24 mouse cellular contexts compared by ENCODE assay signal in genomic region chr5:133991994-133992393, GRCm38 (mm10).
DNase-seq lines count a peak whose midpoint lies in the region; ATAC-seq and TF ChIP-seq lines count a peak whose summit lies in the region.
"Had no signal": no experiment of that assay in that cellular context is flagged by ENCODE, and none has a peak within 500 bp of the region (broad histone marks: within the 10 kb centered on the region; RNA-seq: fewer than 3 reads in every experiment).

No protein-coding gene starts in this region.

- peaks cover 11% of the 10 kb centered on the region for H3K4me1 ChIP-seq in forebrain, embryonic 12.5 days
- H3K4me1 ChIP-seq: liver, embryonic 13.5 days; megakaryocyte, embryonic 14.5 days had no signal

- no peak overlapping the region for H3K9ac ChIP-seq in forebrain, embryonic 12.5 days
- H3K9ac ChIP-seq: embryonic facial prominence, embryonic 13.5 days; liver, embryonic 13.5 days had no signal

- TF ChIP-seq CTCF in layer of hippocampus, adult 2 months (conservative IDR thresholded peaks at IDR 0.05): no peak

- H3K36me3 ChIP-seq in forebrain, embryonic 12.5 days (replicated peaks): no peaks in the 10 kb centered on the region
- H3K36me3 ChIP-seq: embryonic facial prominence, embryonic 13.5 days; liver, embryonic 13.5 days had no signal

- DNase-seq in layer of hippocampus, adult 2 months (ENCODE audit: low spot score in 2 of 2): no peak
- no peak for DNase-seq in layer of hippocampus, postnatal 25 days (ENCODE audit: extremely low spot score in 1 of 2, low spot score in 1 of 2)
- DNase-seq in embryo, embryonic 10 days (ENCODE audit: low spot score): peak; percentile 53
- DNase-seq in mesoderm, embryonic 11.5 days (ENCODE audit: low read depth, low spot score): peak; percentile 63
- no peak for DNase-seq in gastrocnemius, postnatal 4 days (ENCODE audit: low spot score in 2 of 2)
- DNase-seq in lung, postnatal 10 days: no peak
- DNase-seq: adrenal gland, postnatal 25 days; cerebellum, adult 8-10 months; kidney, adult 9 months; kidney, postnatal 25 days; liver, embryonic 13.5 days; lung, adult 2 months; right cerebral cortex, postnatal 14 days; spleen, adult 18-20 months had no signal

- WGBS in forebrain, embryonic 12.5 days: 24% methylated on average over 2 of the region's 2 CpGs

- H3K4me2 ChIP-seq in forebrain, embryonic 12.5 days: no peak overlapping the region
- H3K4me2 ChIP-seq: embryonic facial prominence, embryonic 13.5 days; heart, embryonic 11.5 days; liver, embryonic 13.5 days had no signal

- H3K9me3 ChIP-seq in forebrain, embryonic 12.5 days: no peaks in the 10 kb centered on the region
- H3K9me3 ChIP-seq: embryonic facial prominence, embryonic 13.5 days had no signal

- H3K27ac ChIP-seq in layer of hippocampus, adult 2 months: peak overlapping the region; percentile 3; the same call in 1 of the 2 replicates
- H3K27ac ChIP-seq in forebrain, embryonic 12.5 days: peak overlapping the region; percentile 69
- H3K27ac ChIP-seq: embryonic facial prominence, embryonic 13.5 days; gastrocnemius, adult 2 months; hindbrain, postnatal 0 days; liver, embryonic 13.5 days had no signal

- no peak overlapping the region for H3K4me3 ChIP-seq in layer of hippocampus, adult 2 months
- no peak overlapping the region for H3K4me3 ChIP-seq in forebrain, embryonic 12.5 days (replicated peaks)
- H3K4me3 ChIP-seq: embryonic facial prominence, embryonic 13.5 days; erythroblast, embryonic 14.5 days; gastrocnemius, adult 2 months; liver, embryonic 13.5 days; megakaryocyte, embryonic 14.5 days; myocyte had no signal

- no peak for ATAC-seq in forebrain, embryonic 12.5 days (ENCODE audit: low FRiP score)
- ATAC-seq: CD4-positive, CD25-positive, alpha-beta regulatory T cell, adult 4 months; hindbrain, postnatal 0 days; intestine, embryonic 16.5 days had no signal

- H3K27me3 ChIP-seq in forebrain, embryonic 12.5 days: peaks cover 23% of the 10 kb centered on the region
- H3K27me3 ChIP-seq: embryonic facial prominence, embryonic 13.5 days; liver, embryonic 13.5 days; megakaryocyte, embryonic 14.5 days had no signal

Comparison
In these comparisons a context has a peak if more than half of its experiments do, and no peak if none do; other contexts are left out.
1. DNase-seq: peak in embryo, embryonic 10 days (single experiment) and mesoderm, embryonic 11.5 days (single experiment); none in layer of hippocampus, adult 2 months (0 of 2), layer of hippocampus, postnatal 25 days (0 of 2), gastrocnemius, postnatal 4 days (0 of 2) and lung, postnatal 10 days (single experiment).